Mouse (Mus musculus): ENCODE data around the gene Ddx41. TPM values are rescaled to one million over a fixed set of nuclear protein-coding genes. Genes with fewer than 3 reads are reported as not detected.
"Not testable (repeated sequence)": the region's sequence is repeated elsewhere in the genome, so short reads cannot be mapped to it uniquely, and the experiment has no call there.

The Ddx41 gene
- 24.2 and 25.6 TPM in 2 replicates for polyA plus RNA-seq (2015; fragmentation: Nextera tagmentation; extraction: Ambion mirVana)

- H3K4me2 ChIP-seq (replicated peaks; ENCODE audit: low read depth): peak within 1 kb of the TSS; percentile 95
- H3K27me3 ChIP-seq (ENCODE audit: control insufficient read depth, insufficient read depth, low read length): no peaks in the 10 kb centered on the region
- no peaks in the 10 kb centered on the region for H3K9me3 ChIP-seq (ENCODE audit: control insufficient read depth, low read length)
- H3K9ac ChIP-seq (ENCODE audit: low read length): peak within 1 kb of the TSS; percentile 80
- peaks cover 4% of the 10 kb centered on the region; the same call in 1 of the 2 replicates for H3K4me1 ChIP-seq (replicated peaks; ENCODE audit: control insufficient read depth, insufficient read depth)
- ATAC-seq (ENCODE audit: low FRiP score, low TSS enrichment) (peak; percentile 98), DNase-seq (ENCODE audit: low spot score) (peak; percentile 99)
- under 1% methylated on average over 70 of the region's 70 CpGs for WGBS
- peak within 1 kb of the TSS; percentile 83 for H3K4me3 ChIP-seq (ENCODE audit: low read depth, low read length)
- 0 out of 2 replicates have a peak within 1 kb of the TSS, but pooled peaks have one; percentile 14 for H3K27ac ChIP-seq (replicated peaks)
- H3K36me3 ChIP-seq (ENCODE audit: control insufficient read depth, insufficient read depth, low read length): peaks cover 26% of the 10 kb centered on the region
- TF ChIP-seq CTCF (IDR thresholded peaks at IDR 0.05; ENCODE audit: low read depth) (peak; percentile 98), EP300 (optimal IDR thresholded peaks at IDR 0.05) (no peak)
These were observed at the start of gene Ddx41 for GRCm38 (mm10) chr13:55536194-55537175. Ddx41 (minus strand) TSS chr13:55536658.

GRCm38 (mm10) chr13:55578086-55578485 lies 41.6 kb upstream of the Ddx41 start:
- TF ChIP-seq EP300 (optimal IDR thresholded peaks at IDR 0.05) (no peak), CTCF (IDR thresholded peaks at IDR 0.05; ENCODE audit: low read depth) (no peak)
- no peak for ATAC-seq (ENCODE audit: low FRiP score, low TSS enrichment)

GRCm38 (mm10) chr13:55576872-55577271 lies 40.4 kb upstream of the Ddx41 start:
- not testable (repeated sequence) for H3K4me3 ChIP-seq (ENCODE audit: low read depth, low read length)

More at GRCm38 (mm10) chr13:55578086-55578485, 41.6 kb upstream of the Ddx41 start:
- 76% methylated on average over 4 of the region's 4 CpGs for WGBS
- Histone ChIP-seq H3K4me3 (ENCODE audit: low read depth, low read length) (no peak overlapping the region), H3K9ac (ENCODE audit: low read length) (no peak overlapping the region), H3K27ac (replicated peaks) (no peak overlapping the region), H3K4me1 (replicated peaks; ENCODE audit: control insufficient read depth, insufficient read depth) (no peaks in the 10 kb centered on the region), H3K36me3 (ENCODE audit: control insufficient read depth, insufficient read depth, low read length) (no peaks in the 10 kb centered on the region), H3K27me3 (ENCODE audit: control insufficient read depth, insufficient read depth, low read length) (no peaks in the 10 kb centered on the region), H3K4me2 (replicated peaks; ENCODE audit: low read depth) (no peak overlapping the region), H3K9me3 (ENCODE audit: control insufficient read depth, low read length) (no peaks in the 10 kb centered on the region)
- DNase-seq (ENCODE audit: low spot score): no peak

GRCm38 (mm10) chr13:55575932-55576331 lies 39.5 kb upstream of the Ddx41 start:
- ATAC-seq (ENCODE audit: low FRiP score, low TSS enrichment) (no peak), DNase-seq (ENCODE audit: low spot score) (no peak)
- no peak overlapping the region for H3K4me2 ChIP-seq (replicated peaks; ENCODE audit: low read depth)
- no peak overlapping the region for H3K27ac ChIP-seq (replicated peaks)
- TF ChIP-seq EP300 (optimal IDR thresholded peaks at IDR 0.05): no peak
- TF ChIP-seq CTCF (IDR thresholded peaks at IDR 0.05; ENCODE audit: low read depth): no peak
- H3K36me3 ChIP-seq (ENCODE audit: control insufficient read depth, insufficient read depth, low read length): no peaks in the 10 kb centered on the region
- no peak overlapping the region for H3K4me3 ChIP-seq (ENCODE audit: low read depth, low read length)
- no peak overlapping the region for H3K9ac ChIP-seq (ENCODE audit: low read length)
- 61% methylated on average over 5 of the region's 5 CpGs for WGBS
- no peaks in the 10 kb centered on the region for H3K9me3 ChIP-seq (ENCODE audit: control insufficient read depth, low read length)
- no peaks in the 10 kb centered on the region for H3K27me3 ChIP-seq (ENCODE audit: control insufficient read depth, insufficient read depth, low read length)
- H3K4me1 ChIP-seq (replicated peaks; ENCODE audit: control insufficient read depth, insufficient read depth): no peaks in the 10 kb centered on the region

More at GRCm38 (mm10) chr13:55576872-55577271, 40.4 kb upstream of the Ddx41 start:
- ATAC-seq (ENCODE audit: low FRiP score, low TSS enrichment); H3K36me3 ChIP-seq (ENCODE audit: control insufficient read depth, insufficient read depth, low read length); DNase-seq (ENCODE audit: low spot score); H3K4me2 ChIP-seq (replicated peaks; ENCODE audit: low read depth); H3K9ac ChIP-seq (ENCODE audit: low read length); H3K27ac ChIP-seq (replicated peaks); H3K27me3 ChIP-seq (ENCODE audit: control insufficient read depth, insufficient read depth, low read length); H3K9me3 ChIP-seq (ENCODE audit: control insufficient read depth, low read length); H3K4me1 ChIP-seq (replicated peaks; ENCODE audit: control insufficient read depth, insufficient read depth): not testable (repeated sequence)
- 67% methylated on average over 7 of the region's 7 CpGs for WGBS

- H3K4me1 ChIP-seq (replicated peaks; ENCODE audit: control insufficient read depth, insufficient read depth): peaks cover 4% of the 10 kb centered on the region; the same call in 1 of the 2 replicates
- no peak for ATAC-seq (ENCODE audit: low FRiP score, low TSS enrichment)
- no peaks in the 10 kb centered on the region for H3K36me3 ChIP-seq (ENCODE audit: control insufficient read depth, insufficient read depth, low read length)
- H3K4me3 ChIP-seq (ENCODE audit: low read depth, low read length): no peak overlapping the region
- TF ChIP-seq EP300 (optimal IDR thresholded peaks at IDR 0.05) (no peak), CTCF (IDR thresholded peaks at IDR 0.05; ENCODE audit: low read depth) (no peak)
- no peak for DNase-seq (ENCODE audit: low spot score)
- H3K27ac ChIP-seq (replicated peaks): no peak overlapping the region
- H3K9ac ChIP-seq (ENCODE audit: low read length): no peak overlapping the region
- 72% methylated on average over 5 of the region's 5 CpGs for WGBS
- no peaks in the 10 kb centered on the region for H3K9me3 ChIP-seq (ENCODE audit: control insufficient read depth, low read length)
- no peak overlapping the region for H3K4me2 ChIP-seq (replicated peaks; ENCODE audit: low read depth)
- H3K27me3 ChIP-seq (ENCODE audit: control insufficient read depth, insufficient read depth, low read length): no peaks in the 10 kb centered on the region
These were observed 37.9 kb upstream of the Ddx41 start for GRCm38 (mm10) chr13:55574321-55574720.

GRCm38 (mm10) chr13:55573432-55573831 lies 37.0 kb upstream of the Ddx41 start, which contains the start of gene Tmed9:
Tmed9 (plus strand) TSS chr13:55573732.
- Histone ChIP-seq H3K27ac (replicated peaks) (no peak within 1 kb of the TSS), H3K4me3 (ENCODE audit: low read depth, low read length) (no peak within 1 kb of the TSS), H3K9me3 (ENCODE audit: control insufficient read depth, low read length) (no peaks in the 10 kb centered on the region), H3K4me1 (replicated peaks; ENCODE audit: control insufficient read depth, insufficient read depth) (peaks cover 4% of the 10 kb centered on the region; the same call in 1 of the 2 replicates), H3K36me3 (ENCODE audit: control insufficient read depth, insufficient read depth, low read length) (no peaks in the 10 kb centered on the region), H3K4me2 (replicated peaks; ENCODE audit: low read depth) (no peak within 1 kb of the TSS), H3K9ac (ENCODE audit: low read length) (no peak within 1 kb of the TSS), H3K27me3 (ENCODE audit: control insufficient read depth, insufficient read depth, low read length) (no peaks in the 10 kb centered on the region)
- no peak for TF ChIP-seq EP300 (optimal IDR thresholded peaks at IDR 0.05)
- TF ChIP-seq CTCF (IDR thresholded peaks at IDR 0.05; ENCODE audit: low read depth): no peak
- DNase-seq (ENCODE audit: low spot score) (no peak), ATAC-seq (ENCODE audit: low FRiP score, low TSS enrichment) (no peak)
- 97% methylated on average over 2 of the region's 2 CpGs for WGBS

Measured in stomach, postnatal 0 days (tissue).